Mouse (Mus musculus): Measurements from ENCODE around the gene Hoxc9. TPM values are rescaled to one million over a fixed set of nuclear protein-coding genes. Genes with fewer than 3 reads are reported as not detected.

Gene Hoxc9
- polyA plus RNA-seq, 1 experiment from 2014 or later = not detected

- H3K27me3 ChIP-seq (ENCODE audit: control insufficient read depth, insufficient read depth, low read length) = peaks cover 98% of the 10 kb centered on the region
- WGBS = under 1% methylated on average over 56 of the region's 57 CpGs
- no peak within 1 kb of the TSS for H3K4me2 ChIP-seq (ENCODE audit: low read depth, low read length, severe bottlenecking)
- DNase-seq (ENCODE audit: low spot score) (no peak), ATAC-seq (replicated peaks; ENCODE audit: low FRiP score) (no peak; the same call in 1 of the 2 replicates)
- no peak within 1 kb of the TSS for H3K27ac ChIP-seq (ENCODE audit: low read depth, low read length)
- H3K9me3 ChIP-seq (ENCODE audit: control insufficient read depth, low read length) = no peaks in the 10 kb centered on the region
- H3K36me3 ChIP-seq (ENCODE audit: control insufficient read depth, insufficient read depth, low read length) = no peaks in the 10 kb centered on the region
- H3K4me1 ChIP-seq (replicated peaks; ENCODE audit: control insufficient read depth, insufficient read depth, low read length) = no peaks in the 10 kb centered on the region
- no peak within 1 kb of the TSS for H3K4me3 ChIP-seq (ENCODE audit: low read depth, low read length)
- H3K9ac ChIP-seq (ENCODE audit: low read length) = no peak within 1 kb of the TSS
These were observed 21.8 kb upstream of the Hoxc9 start, which contains the start of gene Hoxc11 for GRCm38 (mm10) chr15:102954192-102955006. Gene Hoxc11, plus strand, starts transcription at chr15:102954427.

DNA sequence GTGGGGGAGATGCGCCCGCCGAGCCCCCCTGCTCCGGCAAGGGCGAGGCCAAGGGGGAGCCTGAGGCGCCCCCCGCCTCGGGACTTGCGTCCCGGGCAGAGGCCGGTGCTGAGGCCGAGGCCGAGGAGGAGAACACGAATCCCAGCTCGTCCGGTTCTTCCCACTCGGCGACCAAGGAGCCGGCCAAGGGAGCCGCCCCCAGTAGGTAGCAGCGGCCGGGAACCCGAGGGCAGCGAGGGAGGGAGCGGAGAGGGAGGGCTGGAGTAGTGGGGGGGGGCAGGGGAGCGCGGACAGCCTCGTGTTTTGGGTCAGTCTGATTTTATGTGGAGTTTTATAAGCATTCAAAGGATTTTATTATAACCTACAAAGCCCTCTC, 21.2 kb upstream of the Hoxc9 start:
- under 1% methylated on average over 28 of the region's 28 CpGs for WGBS
- H3K9ac ChIP-seq (ENCODE audit: low read length) = no peak overlapping the region
- H3K9me3 ChIP-seq (ENCODE audit: control insufficient read depth, low read length) = no peaks in the 10 kb centered on the region
- H3K4me2 ChIP-seq (ENCODE audit: low read depth, low read length, severe bottlenecking) = no peak overlapping the region
- H3K4me1 ChIP-seq (replicated peaks; ENCODE audit: control insufficient read depth, insufficient read depth, low read length) = no peaks in the 10 kb centered on the region
- no peak for DNase-seq (ENCODE audit: low spot score)
- ATAC-seq (replicated peaks; ENCODE audit: low FRiP score) = no peak
- peaks cover 98% of the 10 kb centered on the region for H3K27me3 ChIP-seq (ENCODE audit: control insufficient read depth, insufficient read depth, low read length)
- no peak overlapping the region for H3K27ac ChIP-seq (ENCODE audit: low read depth, low read length)
- H3K36me3 ChIP-seq (ENCODE audit: control insufficient read depth, insufficient read depth, low read length) = no peaks in the 10 kb centered on the region
- no peak overlapping the region for H3K4me3 ChIP-seq (ENCODE audit: low read depth, low read length)

DNA sequence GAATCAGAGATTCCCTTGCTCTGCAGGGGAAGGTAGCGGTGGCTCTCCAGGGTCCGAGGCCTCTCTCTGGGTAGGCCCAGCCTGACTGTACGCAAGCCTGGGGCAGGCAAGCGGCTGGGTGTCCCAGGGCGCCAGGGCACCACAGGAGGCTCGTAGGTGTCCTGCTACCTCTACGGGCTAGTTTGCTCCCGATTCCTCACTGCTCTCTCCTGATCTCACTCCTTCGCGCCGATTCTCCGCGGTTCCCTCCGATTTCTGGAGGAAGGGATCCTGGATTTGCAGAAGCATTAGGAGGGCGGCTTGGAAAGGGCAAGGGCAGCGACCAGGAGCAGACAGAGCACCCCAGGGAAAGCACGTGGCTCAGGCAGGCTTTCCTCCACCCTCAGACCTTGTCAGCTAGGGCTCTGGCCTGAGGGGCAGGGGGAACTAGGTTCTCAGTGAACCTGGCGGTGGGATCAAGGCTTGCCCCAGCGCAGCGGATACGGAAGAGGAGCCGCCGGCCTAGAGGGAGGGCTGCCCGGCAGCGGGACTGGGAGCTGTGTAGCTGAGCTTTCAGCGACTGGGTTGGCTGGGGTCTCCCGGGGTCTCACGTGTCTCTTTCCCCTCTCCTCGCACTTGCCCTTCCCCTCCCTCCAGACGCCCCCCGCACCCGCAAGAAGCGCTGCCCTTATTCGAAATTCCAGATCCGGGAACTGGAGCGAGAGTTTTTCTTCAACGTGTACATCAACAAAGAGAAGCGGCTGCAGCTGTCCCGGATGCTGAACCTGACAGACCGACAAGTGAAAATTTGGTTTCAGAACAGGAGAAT, 20.2 kb upstream of the Hoxc9 start:
- no peak for DNase-seq (ENCODE audit: low spot score)
- under 1% methylated on average over 39 of the region's 40 CpGs for WGBS

DNA sequence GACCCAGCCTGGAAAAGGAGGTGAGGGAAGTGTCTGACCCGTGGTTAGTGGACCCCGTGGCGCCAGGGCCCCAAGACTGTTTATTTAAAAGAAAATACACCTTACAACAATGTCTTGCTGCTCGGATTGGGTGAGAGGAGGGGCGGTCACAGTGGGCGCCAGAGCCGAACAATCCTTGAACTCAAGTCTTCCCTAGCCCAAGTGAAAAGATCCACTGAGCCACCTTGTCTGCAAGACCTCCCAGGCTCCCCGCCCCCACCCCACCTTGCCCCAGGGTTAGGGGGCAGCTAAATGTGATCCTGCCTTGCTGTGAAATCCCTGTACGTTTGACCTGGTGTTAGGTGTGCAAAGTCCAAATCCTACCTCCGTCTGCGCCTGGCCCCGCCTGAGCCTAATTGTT, 19.3 kb upstream of the Hoxc9 start:
- WGBS = 2% methylated on average over 12 of the region's 12 CpGs

More for the DNA sequence above, 20.2 kb upstream of the Hoxc9 start:
- no peak overlapping the region for H3K4me3 ChIP-seq (ENCODE audit: low read depth, low read length)
- H3K9me3 ChIP-seq (ENCODE audit: control insufficient read depth, low read length) = no peaks in the 10 kb centered on the region
- no peak overlapping the region for H3K4me2 ChIP-seq (ENCODE audit: low read depth, low read length, severe bottlenecking)
- H3K27ac ChIP-seq (ENCODE audit: low read depth, low read length) = no peak overlapping the region
- H3K4me1 ChIP-seq (replicated peaks; ENCODE audit: control insufficient read depth, insufficient read depth, low read length) = no peaks in the 10 kb centered on the region
- H3K9ac ChIP-seq (ENCODE audit: low read length) = no peak overlapping the region
- peaks cover 98% of the 10 kb centered on the region for H3K27me3 ChIP-seq (ENCODE audit: control insufficient read depth, insufficient read depth, low read length)
- ATAC-seq (replicated peaks; ENCODE audit: low FRiP score) = no peak
- H3K36me3 ChIP-seq (ENCODE audit: control insufficient read depth, insufficient read depth, low read length) = no peaks in the 10 kb centered on the region

GRCm38 (mm10) chr15:102959663-102960191, 16.5 kb upstream of the Hoxc9 start:
- no peak overlapping the region for H3K9ac ChIP-seq (ENCODE audit: low read length)
- 1% methylated on average over 13 of the region's 13 CpGs for WGBS
- ATAC-seq (replicated peaks; ENCODE audit: low FRiP score) = no peak
- DNase-seq (ENCODE audit: low spot score) = no peak
- no peaks in the 10 kb centered on the region for H3K36me3 ChIP-seq (ENCODE audit: control insufficient read depth, insufficient read depth, low read length)
- H3K27ac ChIP-seq (ENCODE audit: low read depth, low read length) = no peak overlapping the region
- H3K9me3 ChIP-seq (ENCODE audit: control insufficient read depth, low read length) = no peaks in the 10 kb centered on the region
- H3K4me1 ChIP-seq (replicated peaks; ENCODE audit: control insufficient read depth, insufficient read depth, low read length) = no peaks in the 10 kb centered on the region
- peaks cover 95% of the 10 kb centered on the region for H3K27me3 ChIP-seq (ENCODE audit: control insufficient read depth, insufficient read depth, low read length)
- no peak overlapping the region for H3K4me2 ChIP-seq (ENCODE audit: low read depth, low read length, severe bottlenecking)
- H3K4me3 ChIP-seq (ENCODE audit: low read depth, low read length) = no peak overlapping the region

More for the DNA sequence above, 19.3 kb upstream of the Hoxc9 start:
- no peak for ATAC-seq (replicated peaks; ENCODE audit: low FRiP score)
- H3K9me3 ChIP-seq (ENCODE audit: control insufficient read depth, low read length) = no peaks in the 10 kb centered on the region
- H3K27me3 ChIP-seq (ENCODE audit: control insufficient read depth, insufficient read depth, low read length) = peaks cover 98% of the 10 kb centered on the region
- no peak overlapping the region for H3K4me2 ChIP-seq (ENCODE audit: low read depth, low read length, severe bottlenecking)
- H3K4me3 ChIP-seq (ENCODE audit: low read depth, low read length) = no peak overlapping the region
- H3K4me1 ChIP-seq (replicated peaks; ENCODE audit: control insufficient read depth, insufficient read depth, low read length) = no peaks in the 10 kb centered on the region
- no peak overlapping the region for H3K9ac ChIP-seq (ENCODE audit: low read length)
- DNase-seq (ENCODE audit: low spot score) = no peak
- H3K27ac ChIP-seq (ENCODE audit: low read depth, low read length) = no peak overlapping the region
- no peaks in the 10 kb centered on the region for H3K36me3 ChIP-seq (ENCODE audit: control insufficient read depth, insufficient read depth, low read length)

DNA sequence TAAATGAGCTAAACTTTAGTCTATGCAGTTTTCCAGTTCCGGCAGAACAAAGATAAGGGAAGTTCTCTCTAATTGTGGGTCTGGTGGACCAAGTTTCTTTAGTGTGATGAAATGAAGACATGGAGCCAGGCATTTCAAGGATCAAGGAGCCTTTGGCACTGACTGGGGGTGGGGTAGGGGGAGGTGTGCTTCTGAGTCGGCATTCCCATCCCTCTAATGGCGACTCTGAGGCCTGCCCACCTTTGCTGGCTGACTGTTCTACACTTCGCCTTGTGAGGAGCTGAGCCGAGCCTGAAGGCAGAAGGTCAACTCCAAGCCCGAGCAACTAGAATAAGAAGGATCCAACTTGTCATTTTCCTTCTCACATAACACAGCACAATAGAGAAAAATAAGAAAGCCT, 14.5 kb upstream of the Hoxc9 start:
- no peaks in the 10 kb centered on the region for H3K4me1 ChIP-seq (replicated peaks; ENCODE audit: control insufficient read depth, insufficient read depth, low read length)
- no peak overlapping the region for H3K9ac ChIP-seq (ENCODE audit: low read length)
- ATAC-seq (replicated peaks; ENCODE audit: low FRiP score) = no peak

DNA sequence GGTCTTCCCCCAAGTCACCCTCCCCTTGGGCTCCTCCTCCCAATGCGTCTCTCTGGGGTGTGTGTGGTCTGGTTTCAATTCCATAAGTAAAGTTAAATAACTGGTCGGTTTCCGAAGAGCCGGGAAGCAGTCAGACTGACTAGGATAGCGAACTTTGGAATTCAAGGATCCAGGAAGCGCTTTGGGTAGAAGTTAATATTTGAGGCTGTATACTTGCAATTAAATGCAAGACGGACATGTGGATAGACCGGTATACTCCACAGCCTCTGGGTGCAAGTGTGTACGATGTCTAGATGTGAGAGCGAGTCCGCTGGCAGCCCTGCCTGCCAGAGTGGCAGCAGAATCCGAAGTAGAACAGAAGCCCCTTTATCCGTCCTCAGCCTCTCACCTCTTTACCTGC, 13.7 kb upstream of the Hoxc9 start:
- no peaks in the 10 kb centered on the region for H3K9me3 ChIP-seq (ENCODE audit: control insufficient read depth, low read length)
- no peak overlapping the region for H3K4me3 ChIP-seq (ENCODE audit: low read depth, low read length)
- DNase-seq (ENCODE audit: low spot score) = no peak
- ATAC-seq (replicated peaks; ENCODE audit: low FRiP score) = no peak
- no peak overlapping the region for H3K9ac ChIP-seq (ENCODE audit: low read length)
- no peak overlapping the region for H3K4me2 ChIP-seq (ENCODE audit: low read depth, low read length, severe bottlenecking)
- WGBS = 2% methylated on average over 13 of the region's 13 CpGs
- H3K27me3 ChIP-seq (ENCODE audit: control insufficient read depth, insufficient read depth, low read length) = peaks cover 95% of the 10 kb centered on the region
- H3K27ac ChIP-seq (ENCODE audit: low read depth, low read length) = no peak overlapping the region
- H3K4me1 ChIP-seq (replicated peaks; ENCODE audit: control insufficient read depth, insufficient read depth, low read length) = no peaks in the 10 kb centered on the region
- no peaks in the 10 kb centered on the region for H3K36me3 ChIP-seq (ENCODE audit: control insufficient read depth, insufficient read depth, low read length)

More for the DNA sequence above, 14.5 kb upstream of the Hoxc9 start:
- H3K27me3 ChIP-seq (ENCODE audit: control insufficient read depth, insufficient read depth, low read length) = peaks cover 95% of the 10 kb centered on the region
- H3K4me3 ChIP-seq (ENCODE audit: low read depth, low read length) = no peak overlapping the region
- WGBS = 3% methylated on average over 6 of the region's 6 CpGs
- no peaks in the 10 kb centered on the region for H3K9me3 ChIP-seq (ENCODE audit: control insufficient read depth, low read length)
- no peaks in the 10 kb centered on the region for H3K36me3 ChIP-seq (ENCODE audit: control insufficient read depth, insufficient read depth, low read length)
- no peak overlapping the region for H3K27ac ChIP-seq (ENCODE audit: low read depth, low read length)
- no peak overlapping the region for H3K4me2 ChIP-seq (ENCODE audit: low read depth, low read length, severe bottlenecking)
- no peak for DNase-seq (ENCODE audit: low spot score)

- no peaks in the 10 kb centered on the region for H3K4me1 ChIP-seq (replicated peaks; ENCODE audit: control insufficient read depth, insufficient read depth, low read length)
- WGBS = 2% methylated on average over 8 of the region's 8 CpGs
These were observed 13.0 kb upstream of the Hoxc9 start for GRCm38 (mm10) chr15:102963259-102963658.

More at GRCm38 (mm10) chr15:102963259-102963658, 13.0 kb upstream of the Hoxc9 start:
- DNase-seq (ENCODE audit: low spot score) (no peak), ATAC-seq (replicated peaks; ENCODE audit: low FRiP score) (no peak)
- Histone ChIP-seq H3K27me3 (ENCODE audit: control insufficient read depth, insufficient read depth, low read length) (peaks cover 94% of the 10 kb centered on the region), H3K36me3 (ENCODE audit: control insufficient read depth, insufficient read depth, low read length) (no peaks in the 10 kb centered on the region), H3K9ac (ENCODE audit: low read length) (no peak overlapping the region), H3K4me3 (ENCODE audit: low read depth, low read length) (no peak overlapping the region), H3K27ac (ENCODE audit: low read depth, low read length) (no peak overlapping the region), H3K9me3 (ENCODE audit: control insufficient read depth, low read length) (no peaks in the 10 kb centered on the region), H3K4me2 (ENCODE audit: low read depth, low read length, severe bottlenecking) (no peak overlapping the region)

Measured in forebrain, embryonic 11.5 days (tissue).